Mouse (Mus musculus): ENCODE results near the gene Cmip. TPM values are rescaled to one million over a fixed set of nuclear protein-coding genes. Genes with fewer than 3 reads are reported as not detected.

The Cmip gene
- polyA plus RNA-seq, 2 experiments = 27.1 to 39.7 TPM

- no peak overlapping the region for H3K27ac ChIP-seq (replicated peaks; ENCODE audit: low read depth, low read length)
- H3K9me3 ChIP-seq (ENCODE audit: control insufficient read depth, low read length) = no peaks in the 10 kb centered on the region
- DNase-seq (ENCODE audit: low spot score) (no peak), ATAC-seq (ENCODE audit: low FRiP score, low read depth) (no peak)
- TF ChIP-seq POLR2A (IDR thresholded peaks at IDR 0.05; ENCODE audit: borderline replicate concordance, extremely low read depth, insufficient read depth, insufficient read length) = no peak
- peaks cover 8% of the 10 kb centered on the region for H3K36me3 ChIP-seq (ENCODE audit: control insufficient read depth, insufficient read depth, low read length)
- no peak overlapping the region for H3K4me3 ChIP-seq (replicated peaks; ENCODE audit: low read length)
- no peak overlapping the region for H3K4me2 ChIP-seq (replicated peaks; ENCODE audit: low read depth, low read length, severe bottlenecking)
- WGBS = 59% methylated on average over 11 of the region's 11 CpGs
- H3K4me1 ChIP-seq (ENCODE audit: control insufficient read depth, insufficient read depth, low read length) = peaks cover 19% of the 10 kb centered on the region
- H3K9ac ChIP-seq (ENCODE audit: low read depth, low read length, severe bottlenecking) = no peak overlapping the region
- H3K27me3 ChIP-seq (ENCODE audit: control insufficient read depth, insufficient read depth, low read length) = no peaks in the 10 kb centered on the region
Measured at GRCm38 (mm10) chr8:117373001-117373428, 116.2 kb downstream of the Cmip start.

- no peak for TF ChIP-seq POLR2A (IDR thresholded peaks at IDR 0.05; ENCODE audit: borderline replicate concordance, extremely low read depth, insufficient read depth, insufficient read length)
Measured at GRCm38 (mm10) chr8:117374087-117374486, 117.2 kb downstream of the Cmip start.

GRCm38 (mm10) chr8:117376997-117377396 is 120.1 kb downstream of the Cmip start:
- DNase-seq (ENCODE audit: low spot score) (no peak), ATAC-seq (ENCODE audit: low FRiP score, low read depth) (no peak)
- 72% methylated on average over 16 of the region's 16 CpGs for WGBS
- Histone ChIP-seq H3K4me3 (replicated peaks; ENCODE audit: low read length) (no peak overlapping the region), H3K27me3 (ENCODE audit: control insufficient read depth, insufficient read depth, low read length) (no peaks in the 10 kb centered on the region), H3K27ac (replicated peaks; ENCODE audit: low read depth, low read length) (no peak overlapping the region), H3K36me3 (ENCODE audit: control insufficient read depth, insufficient read depth, low read length) (peaks cover 12% of the 10 kb centered on the region), H3K4me2 (replicated peaks; ENCODE audit: low read depth, low read length, severe bottlenecking) (no peak overlapping the region), H3K4me1 (ENCODE audit: control insufficient read depth, insufficient read depth, low read length) (peaks cover 10% of the 10 kb centered on the region), H3K9me3 (ENCODE audit: control insufficient read depth, low read length) (no peaks in the 10 kb centered on the region), H3K9ac (ENCODE audit: low read depth, low read length, severe bottlenecking) (no peak overlapping the region)
- no peak for TF ChIP-seq POLR2A (IDR thresholded peaks at IDR 0.05; ENCODE audit: borderline replicate concordance, extremely low read depth, insufficient read depth, insufficient read length)

More at GRCm38 (mm10) chr8:117374087-117374486, 117.2 kb downstream of the Cmip start:
- Histone ChIP-seq H3K27me3 (ENCODE audit: control insufficient read depth, insufficient read depth, low read length) (no peaks in the 10 kb centered on the region), H3K9me3 (ENCODE audit: control insufficient read depth, low read length) (no peaks in the 10 kb centered on the region), H3K4me3 (replicated peaks; ENCODE audit: low read length) (no peak overlapping the region), H3K36me3 (ENCODE audit: control insufficient read depth, insufficient read depth, low read length) (peaks cover 9% of the 10 kb centered on the region), H3K27ac (replicated peaks; ENCODE audit: low read depth, low read length) (no peak overlapping the region), H3K4me2 (replicated peaks; ENCODE audit: low read depth, low read length, severe bottlenecking) (no peak overlapping the region), H3K4me1 (ENCODE audit: control insufficient read depth, insufficient read depth, low read length) (peaks cover 22% of the 10 kb centered on the region), H3K9ac (ENCODE audit: low read depth, low read length, severe bottlenecking) (no peak overlapping the region)
- DNase-seq (ENCODE audit: low spot score) (no peak), ATAC-seq (ENCODE audit: low FRiP score, low read depth) (no peak)
- 59% methylated on average over 3 of the region's 3 CpGs for WGBS

- ATAC-seq (ENCODE audit: low FRiP score, low read depth) (no peak), DNase-seq (ENCODE audit: low spot score) (no peak)
- H3K4me3 ChIP-seq (replicated peaks; ENCODE audit: low read length) = no peak overlapping the region
- H3K4me2 ChIP-seq (replicated peaks; ENCODE audit: low read depth, low read length, severe bottlenecking) = no peak overlapping the region
- no peak overlapping the region for H3K27ac ChIP-seq (replicated peaks; ENCODE audit: low read depth, low read length)
- H3K27me3 ChIP-seq (ENCODE audit: control insufficient read depth, insufficient read depth, low read length) = no peaks in the 10 kb centered on the region
- WGBS = 61% methylated on average over 7 of the region's 7 CpGs
- no peak for TF ChIP-seq POLR2A (IDR thresholded peaks at IDR 0.05; ENCODE audit: borderline replicate concordance, extremely low read depth, insufficient read depth, insufficient read length)
- H3K4me1 ChIP-seq (ENCODE audit: control insufficient read depth, insufficient read depth, low read length) = 0 out of 2 replicates have a peak, but pooled peaks cover 3% of the 10 kb centered on the region
- H3K9me3 ChIP-seq (ENCODE audit: control insufficient read depth, low read length) = no peaks in the 10 kb centered on the region
- peaks cover 12% of the 10 kb centered on the region for H3K36me3 ChIP-seq (ENCODE audit: control insufficient read depth, insufficient read depth, low read length)
- no peak overlapping the region for H3K9ac ChIP-seq (ENCODE audit: low read depth, low read length, severe bottlenecking)
Measured at GRCm38 (mm10) chr8:117378625-117379024, 121.8 kb downstream of the Cmip start.

- ATAC-seq (ENCODE audit: low FRiP score, low read depth) (no peak), DNase-seq (ENCODE audit: low spot score) (no peak)
- H3K9ac ChIP-seq (ENCODE audit: low read depth, low read length, severe bottlenecking) = no peak overlapping the region
- H3K4me1 ChIP-seq (ENCODE audit: control insufficient read depth, insufficient read depth, low read length) = 0 out of 2 replicates have a peak, but pooled peaks cover 3% of the 10 kb centered on the region
- no peak overlapping the region for H3K27ac ChIP-seq (replicated peaks; ENCODE audit: low read depth, low read length)
- H3K4me2 ChIP-seq (replicated peaks; ENCODE audit: low read depth, low read length, severe bottlenecking) = no peak overlapping the region
- peaks cover 12% of the 10 kb centered on the region for H3K36me3 ChIP-seq (ENCODE audit: control insufficient read depth, insufficient read depth, low read length)
- H3K9me3 ChIP-seq (ENCODE audit: control insufficient read depth, low read length) = no peaks in the 10 kb centered on the region; the same call in 1 of the 2 replicates
- TF ChIP-seq POLR2A (IDR thresholded peaks at IDR 0.05; ENCODE audit: borderline replicate concordance, extremely low read depth, insufficient read depth, insufficient read length) = no peak
- H3K27me3 ChIP-seq (ENCODE audit: control insufficient read depth, insufficient read depth, low read length) = no peaks in the 10 kb centered on the region
- H3K4me3 ChIP-seq (replicated peaks; ENCODE audit: low read length) = no peak overlapping the region
- whole genome bisulfite sequencing = 64% methylated on average over 10 of the region's 10 CpGs
Measured at GRCm38 (mm10) chr8:117379131-117379530, 122.3 kb downstream of the Cmip start.
